Mouse (Mus musculus) brain, adult 2 months (tissue): Measurements from ENCODE around the gene Pcsk2.
A peak's percentile ranks its signal among the peaks of the same experiment; 100 is the strongest.

Experiments
- DNase-seq: peaks from one replicate; pipeline ENCODE4 v3.0.0; 2011; ENCODE audit warnings: low read depth, low spot score

Gene Pcsk2

DNA sequence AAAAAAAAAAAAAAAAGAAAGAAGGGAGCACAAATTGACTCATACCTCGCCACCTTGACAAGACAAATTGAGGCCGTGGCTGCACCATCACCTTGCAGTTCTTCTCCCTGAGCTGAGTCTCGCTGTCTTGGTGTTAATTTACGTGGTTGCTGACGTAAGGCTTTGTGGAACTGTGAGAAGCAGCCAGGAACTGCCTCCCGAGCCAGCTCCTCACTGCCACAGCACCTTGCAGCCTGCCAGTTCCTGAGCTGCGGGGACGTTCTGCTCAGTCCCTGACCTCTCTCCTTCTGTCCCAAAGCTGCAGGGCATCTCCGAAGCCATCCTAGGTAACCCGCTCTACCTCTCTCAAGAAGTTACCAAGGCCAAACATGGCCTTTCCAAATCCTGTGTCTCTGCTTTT is 186.5 kb downstream of the Pcsk2 start:
- peak; percentile 88 for DNase-seq

DNA sequence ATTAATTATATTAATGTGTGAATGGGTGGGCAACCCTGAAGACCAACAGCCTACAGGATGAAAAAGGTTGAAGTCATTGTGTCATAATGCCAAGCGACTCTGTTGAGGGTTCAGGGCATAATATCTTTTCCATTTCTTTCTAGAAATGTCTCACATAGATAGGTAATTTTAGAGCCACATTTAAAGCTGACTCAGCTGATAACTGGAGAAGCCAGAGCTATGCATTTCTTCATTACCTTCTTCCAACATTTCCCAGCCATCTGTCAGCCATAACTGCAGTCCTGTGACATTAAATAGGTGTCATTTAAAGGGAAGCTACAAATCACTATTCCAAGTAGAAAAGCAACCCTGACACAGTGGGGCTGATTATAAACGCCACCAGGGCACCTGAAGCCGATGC is 189.5 kb downstream of the Pcsk2 start:
- DNase-seq, result no peak

DNA sequence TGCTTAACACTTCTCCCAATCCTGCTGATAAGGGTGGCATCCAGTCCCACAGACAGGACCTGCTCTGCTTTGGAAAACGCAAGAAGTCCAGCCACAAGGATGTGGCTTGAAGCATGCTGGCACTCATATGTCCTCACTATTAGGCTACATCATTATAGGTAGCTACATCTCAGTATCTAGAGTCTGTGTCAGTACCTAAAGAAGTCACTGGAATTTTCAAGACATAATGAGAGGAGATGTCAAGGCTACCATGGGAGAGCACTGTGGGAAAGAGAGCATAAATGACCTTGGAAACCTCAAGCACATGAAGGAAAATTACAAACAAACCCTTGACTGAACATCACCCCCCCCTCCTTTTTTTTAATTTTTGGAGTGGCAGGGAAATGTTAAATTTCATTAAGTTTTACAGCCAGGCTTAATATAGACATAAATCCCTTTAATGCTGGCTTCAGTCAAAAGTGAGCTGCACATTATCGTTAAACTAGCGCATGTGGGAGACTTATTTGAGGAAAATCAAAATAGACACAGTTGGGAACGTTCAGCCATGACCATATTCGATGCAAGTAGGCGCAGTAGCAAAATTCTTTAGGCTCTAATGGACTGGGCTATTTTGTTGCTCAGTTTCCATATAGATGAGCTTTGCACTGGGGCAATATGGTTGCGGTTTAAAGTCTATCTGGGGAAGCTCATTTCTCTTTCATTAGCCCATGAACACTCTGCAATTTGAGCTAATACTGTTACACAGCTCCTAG is 193.7 kb downstream of the Pcsk2 start:
- DNase-seq, result no peak

DNA sequence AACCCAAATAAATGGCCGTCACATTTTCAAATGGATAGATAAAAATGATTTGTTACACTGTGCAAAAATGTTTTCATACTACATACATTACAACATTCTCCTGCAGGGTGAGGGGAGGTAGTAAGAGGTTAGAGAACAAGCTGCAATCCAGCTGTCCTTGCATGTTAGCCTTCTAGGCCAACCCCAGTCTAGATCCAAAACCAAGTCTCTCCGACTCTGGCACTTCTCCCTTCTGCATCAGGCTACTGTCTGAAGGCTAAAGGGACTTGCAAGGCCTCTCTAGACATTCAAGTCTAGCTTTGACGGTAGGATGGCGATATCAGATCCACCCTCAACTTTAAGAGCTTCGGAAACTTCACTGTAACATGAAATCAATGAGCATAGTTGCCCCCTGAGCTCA is 196.5 kb downstream of the Pcsk2 start:
- no peak for DNase-seq

DNA sequence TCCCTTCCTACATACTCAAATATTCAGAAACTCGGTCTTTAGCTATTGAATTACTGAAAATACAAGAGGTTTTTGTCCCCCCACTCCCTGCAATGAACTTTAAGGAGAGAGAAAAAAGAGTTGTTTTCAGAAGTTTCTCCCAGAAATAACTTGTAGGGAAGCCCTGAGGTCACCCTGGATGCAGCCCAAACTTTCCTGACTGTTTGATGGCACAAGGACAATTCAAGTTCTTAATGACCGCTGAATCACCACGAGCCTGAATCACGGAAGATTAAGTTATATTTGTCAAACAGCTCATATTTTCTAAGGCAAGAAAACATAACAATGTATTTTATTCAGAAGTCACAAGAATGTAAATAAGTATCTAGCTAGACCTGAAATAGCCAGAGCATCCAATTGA is 197.1 kb downstream of the Pcsk2 start:
- DNase-seq, result no peak

DNA sequence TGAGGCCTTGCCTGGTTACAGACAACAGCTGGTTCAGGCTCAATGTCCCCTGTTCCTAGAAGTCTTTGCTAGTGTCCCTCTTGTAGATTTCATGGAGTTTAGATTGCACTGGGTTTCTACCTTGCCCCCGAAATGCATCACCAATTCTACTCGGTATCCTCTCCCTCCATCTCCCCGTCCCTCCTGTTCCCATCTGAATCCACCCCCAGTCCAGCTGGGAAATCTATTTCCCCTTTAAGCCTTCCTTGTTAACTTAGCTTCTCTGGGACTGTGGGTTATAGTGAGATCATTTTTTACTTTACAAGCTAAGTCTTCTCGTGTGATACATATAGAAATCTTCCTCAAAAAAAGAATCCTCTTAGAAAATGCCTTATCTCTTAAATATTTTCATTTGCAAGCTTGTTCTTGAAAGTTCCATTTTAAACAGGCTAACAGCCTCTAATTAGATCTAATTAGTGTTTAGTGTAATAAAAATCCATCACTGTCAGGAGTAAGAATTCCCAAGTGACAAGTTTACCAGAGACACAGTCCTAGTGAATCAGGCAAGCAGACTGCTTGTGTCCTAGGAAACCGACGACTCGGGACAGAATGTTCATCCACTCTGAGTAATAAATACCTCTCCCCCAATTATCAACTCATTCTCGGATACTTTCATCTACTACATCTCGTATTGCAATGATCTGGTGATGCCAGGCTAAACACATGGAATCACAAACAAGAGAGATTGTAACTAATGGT is 206.3 kb downstream of the Pcsk2 start:
- DNase-seq, result peak; percentile 73

DNA sequence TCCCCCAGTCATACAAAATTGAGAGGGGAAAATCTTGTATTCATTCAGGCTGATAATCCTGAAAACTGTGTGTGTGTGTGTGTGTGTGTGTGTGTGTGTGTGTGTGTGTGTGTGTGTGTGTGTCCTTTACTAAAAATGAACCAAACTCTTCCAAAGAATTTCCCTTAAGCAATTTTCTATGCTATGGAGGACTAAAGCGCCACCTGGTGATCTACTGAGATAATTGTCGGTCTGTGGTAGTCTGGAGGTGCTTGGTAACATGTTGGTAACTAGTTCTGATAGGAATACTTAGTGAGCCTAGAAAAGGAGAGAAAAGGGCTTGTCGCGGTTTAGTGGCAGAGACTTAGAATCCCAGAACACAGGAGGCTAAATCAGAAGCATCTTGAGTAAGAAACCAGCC is 230.5 kb downstream of the Pcsk2 start:
- DNase-seq, result peak; percentile 80

DNA sequence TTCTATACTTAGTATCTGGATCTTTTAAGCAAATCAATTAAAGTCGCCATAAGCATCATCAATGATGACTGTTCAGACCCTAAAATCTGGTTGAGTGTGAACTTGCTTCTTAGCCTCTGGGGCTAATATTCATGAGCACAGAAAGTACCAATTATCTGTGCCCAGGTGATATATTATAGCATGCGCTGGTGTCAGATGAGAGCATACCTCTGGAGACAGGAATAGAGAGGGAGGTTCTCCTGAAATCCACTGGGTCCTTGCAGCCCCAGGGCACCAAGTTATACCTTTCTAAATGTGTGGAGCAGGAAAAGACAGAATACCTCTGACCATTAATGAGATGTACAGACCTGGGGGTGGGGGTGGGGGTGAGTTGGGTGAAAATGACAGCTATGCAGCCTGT is 234.4 kb downstream of the Pcsk2 start:
- no peak for DNase-seq

DNA sequence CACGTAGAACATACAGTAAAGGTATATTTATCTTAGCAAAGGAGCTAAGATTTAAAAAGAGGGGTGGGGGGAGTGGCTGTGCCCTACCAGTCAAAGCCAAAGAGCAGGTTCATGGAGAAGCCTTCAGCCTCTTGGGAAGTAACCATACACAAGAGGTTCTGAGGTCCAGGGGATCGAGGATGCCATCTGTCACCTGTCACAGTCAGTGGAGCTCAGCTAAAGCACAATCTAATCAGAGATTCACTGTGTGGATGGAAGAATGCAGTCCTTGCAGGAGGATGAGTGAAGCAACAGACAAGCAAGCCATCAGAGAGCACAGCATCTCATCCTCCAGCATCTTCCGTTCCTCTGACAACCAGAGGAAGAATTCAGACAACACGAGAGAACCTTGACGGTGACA is 244.0 kb downstream of the Pcsk2 start:
- peak; percentile 58 for DNase-seq

DNA sequence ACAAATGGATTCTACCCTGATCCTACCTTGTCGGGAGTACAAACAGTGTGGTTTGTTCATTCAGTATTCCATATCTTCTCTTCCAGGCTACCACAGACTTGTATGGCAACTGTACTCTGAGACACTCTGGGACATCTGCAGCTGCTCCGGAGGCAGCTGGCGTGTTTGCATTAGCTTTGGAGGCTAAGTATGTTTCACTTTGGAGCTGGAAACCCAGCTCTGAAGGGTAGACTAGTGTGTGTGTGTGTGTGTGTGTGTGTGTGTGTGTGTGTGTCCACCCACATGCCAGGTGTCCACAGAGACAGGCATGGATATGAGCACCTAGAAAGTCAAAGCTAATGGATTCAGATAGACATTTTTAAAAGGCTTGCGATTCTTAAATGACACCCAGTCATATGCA is 249.9 kb downstream of the Pcsk2 start:
- peak; percentile 77 for DNase-seq

DNA sequence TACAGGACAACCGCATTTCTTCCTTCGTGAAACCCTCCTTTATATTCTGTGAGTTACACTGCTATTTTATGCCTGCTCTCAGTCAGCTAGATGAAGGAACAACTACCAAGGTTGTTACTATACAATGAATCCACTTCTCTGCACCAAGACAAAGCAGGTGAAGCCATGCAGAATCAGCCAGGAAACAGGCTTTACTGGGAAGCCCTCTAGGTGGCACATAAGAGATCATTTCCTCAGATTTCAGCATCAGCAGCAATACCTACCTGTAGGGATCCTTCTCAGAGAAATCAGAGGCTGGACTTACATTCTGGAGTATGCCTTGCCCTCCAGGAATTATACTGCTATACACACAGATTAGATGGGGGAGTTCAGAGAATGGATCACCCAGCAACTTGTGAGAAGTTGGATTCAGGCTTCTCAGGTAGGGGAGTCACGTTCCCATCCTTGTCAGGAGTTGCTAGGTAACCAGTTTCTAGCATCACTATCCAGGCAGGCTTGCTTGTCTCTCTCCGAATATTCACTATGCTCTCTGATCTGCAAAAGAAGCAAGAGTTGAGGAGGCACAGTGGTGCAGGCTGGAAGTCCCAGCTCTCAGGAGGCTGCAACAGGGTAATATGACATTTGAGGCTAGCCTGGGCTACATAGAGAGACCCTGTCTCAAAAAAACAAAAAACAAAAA is 250.5 kb downstream of the Pcsk2 start:
- DNase-seq, result peak; percentile 42

DNA sequence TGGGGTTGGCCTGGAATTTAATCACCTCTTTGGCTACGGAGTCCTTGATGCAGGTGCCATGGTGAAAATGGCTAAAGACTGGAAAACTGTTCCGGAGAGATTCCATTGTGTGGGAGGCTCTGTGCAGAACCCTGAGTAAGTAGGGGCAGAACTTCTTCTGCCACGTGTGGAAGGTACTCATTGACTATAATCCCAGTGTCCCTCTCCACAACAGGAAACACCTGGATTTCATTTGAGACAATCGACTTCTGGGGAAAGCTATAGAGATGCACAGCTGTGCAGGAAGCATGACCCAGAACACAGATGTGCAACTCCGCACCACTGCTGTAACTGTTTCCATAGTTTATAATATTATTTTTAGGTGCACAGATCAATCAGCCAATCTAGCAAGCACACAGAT is 255.1 kb downstream of the Pcsk2 start:
- no peak for DNase-seq

DNA sequence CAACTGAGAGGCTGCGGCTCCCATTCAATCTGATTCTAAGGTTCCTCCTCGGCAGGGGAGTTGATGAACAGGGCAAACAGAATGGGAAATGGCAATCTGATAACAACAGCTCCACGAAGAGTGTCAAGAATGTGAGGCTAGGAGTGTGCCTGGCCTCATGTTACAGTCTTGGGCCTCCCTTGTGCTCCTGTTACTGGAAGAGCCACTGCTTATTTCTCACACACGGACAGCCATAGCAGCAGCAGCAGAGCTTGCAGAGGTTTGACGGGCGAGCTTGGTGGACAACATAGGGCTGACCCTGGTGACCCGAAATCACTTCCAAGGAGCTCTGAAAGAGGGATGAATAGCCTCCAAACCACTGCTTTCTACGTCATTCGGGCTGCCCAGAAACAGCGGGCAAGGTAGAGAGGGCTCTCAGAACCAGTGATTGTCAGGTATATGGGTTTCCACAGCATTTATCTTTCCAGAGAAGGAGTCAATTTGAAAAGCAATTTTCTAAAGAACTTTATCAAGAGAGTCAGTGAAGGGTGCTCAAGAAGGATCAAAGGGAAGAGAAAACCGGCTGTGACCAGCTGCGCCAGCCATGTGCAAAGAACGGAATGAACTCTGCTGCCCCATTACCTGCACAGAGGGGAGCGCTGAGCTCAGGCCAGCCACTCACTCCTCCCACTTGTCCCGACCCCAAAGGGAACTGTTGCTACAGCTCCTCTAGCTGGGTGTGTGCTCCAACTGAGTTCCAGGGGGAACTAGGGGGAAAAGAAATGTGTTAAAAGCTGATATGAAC is 260.4 kb downstream of the Pcsk2 start:
- no peak for DNase-seq

DNA sequence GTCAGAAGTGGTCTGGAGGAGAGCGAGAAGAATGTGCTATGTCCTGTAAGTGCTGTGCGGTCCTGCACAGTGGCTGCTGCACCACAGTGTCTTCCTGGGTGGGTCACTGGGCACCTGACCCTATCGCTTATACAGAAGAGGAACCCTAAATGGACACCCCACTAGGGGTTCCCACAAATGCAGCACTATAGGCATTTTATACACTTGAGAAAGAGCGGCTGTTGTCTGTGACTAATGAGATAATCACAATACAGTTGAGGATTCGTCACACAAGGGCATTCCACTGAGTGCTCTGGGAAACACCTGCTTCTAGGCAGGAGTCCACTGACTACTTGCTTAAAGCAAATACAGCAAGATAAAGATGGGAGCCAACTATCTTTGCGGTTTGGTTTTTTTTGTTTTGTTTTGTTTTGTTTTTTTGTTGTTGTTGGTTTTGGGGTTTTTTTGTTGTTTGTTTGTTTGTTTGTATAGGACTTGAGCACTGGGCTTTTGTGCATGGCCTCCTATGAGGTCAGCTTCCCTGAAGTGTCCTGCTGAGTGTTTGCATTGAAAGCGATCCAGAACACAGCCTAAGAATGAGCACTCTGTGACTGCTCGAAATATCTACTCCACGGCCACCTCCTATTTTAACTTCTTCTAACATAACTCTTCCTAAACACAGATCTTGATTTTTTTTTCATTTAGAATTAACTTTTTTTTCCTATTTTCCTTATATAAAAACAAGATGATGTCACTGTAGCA is 261.1 kb downstream of the Pcsk2 start:
- DNase-seq, result no peak

DNA sequence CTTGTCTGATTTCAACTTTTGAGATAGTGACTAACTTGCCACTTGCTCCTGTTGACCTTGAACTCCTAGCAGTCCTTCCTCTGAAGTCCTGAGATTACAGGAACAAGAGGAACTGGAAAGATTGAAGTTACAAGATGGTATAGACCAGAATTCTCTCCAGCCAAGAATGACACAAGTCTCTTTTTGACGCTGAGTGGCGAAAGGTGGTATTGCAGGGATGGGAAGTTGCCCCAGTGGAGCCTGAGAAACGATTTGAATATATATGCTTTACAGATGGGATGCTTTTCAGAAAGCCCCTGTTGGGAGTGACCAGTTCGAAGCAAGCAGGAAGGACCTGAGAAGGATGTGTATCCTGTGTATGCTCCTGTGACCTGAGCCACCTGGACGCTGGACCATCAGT is 262.8 kb downstream of the Pcsk2 start:
- DNase-seq, result peak; percentile 23

DNA sequence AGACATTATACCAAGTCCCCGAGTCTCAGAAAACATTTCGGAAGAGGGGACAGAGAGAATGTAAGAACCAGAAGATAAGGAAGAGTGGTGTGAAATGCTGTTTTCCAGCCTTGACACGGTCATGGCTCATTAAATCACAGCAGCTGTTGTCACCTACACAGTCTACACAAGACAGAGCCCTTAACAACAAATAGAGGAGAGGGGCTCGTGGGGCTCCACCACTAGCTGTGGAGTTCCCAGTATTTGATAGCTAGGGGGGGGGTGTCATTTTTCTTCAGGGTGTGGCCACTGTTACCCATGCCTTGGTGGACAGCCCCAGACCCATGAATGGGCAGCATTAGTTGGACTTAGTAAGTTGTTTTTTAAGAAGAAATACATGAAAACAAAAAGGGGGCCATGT is 266.3 kb downstream of the Pcsk2 start:
- DNase-seq, result no peak

DNA sequence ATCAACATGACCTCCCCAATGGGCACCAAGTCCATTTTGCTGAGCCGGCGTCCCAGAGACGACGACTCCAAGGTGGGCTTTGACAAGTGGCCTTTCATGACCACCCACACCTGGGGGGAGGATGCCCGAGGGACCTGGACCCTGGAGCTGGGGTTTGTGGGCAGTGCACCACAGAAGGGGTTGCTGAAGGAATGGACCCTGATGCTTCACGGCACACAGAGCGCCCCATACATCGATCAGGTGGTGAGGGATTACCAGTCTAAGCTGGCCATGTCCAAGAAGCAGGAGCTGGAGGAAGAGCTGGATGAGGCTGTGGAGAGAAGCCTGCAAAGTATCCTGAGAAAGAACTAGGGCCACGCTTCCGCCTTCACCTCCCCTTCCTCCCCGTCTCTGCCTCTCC is 267.5 kb downstream of the Pcsk2 start:
- DNase-seq, result no peak

DNA sequence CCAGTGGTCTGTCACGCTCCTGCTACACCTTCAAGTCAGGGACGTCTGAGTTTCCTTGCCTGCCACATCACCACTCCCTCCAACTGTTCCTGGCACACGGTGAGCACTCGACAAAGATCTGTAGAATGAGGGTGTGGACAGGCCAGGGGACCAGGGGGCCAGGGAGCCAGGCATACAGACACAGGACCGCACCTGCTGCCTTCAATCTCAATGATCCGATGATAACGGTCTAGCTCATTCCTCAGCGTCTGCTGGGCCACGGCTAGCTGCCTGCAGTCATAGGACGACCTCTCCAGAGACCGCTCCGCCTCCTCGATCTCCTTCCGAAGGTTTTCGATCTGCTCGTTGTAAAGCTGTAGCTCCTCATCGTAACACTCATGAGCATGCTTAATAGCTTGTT is 285.7 kb downstream of the Pcsk2 start:
- no peak for DNase-seq

DNA sequence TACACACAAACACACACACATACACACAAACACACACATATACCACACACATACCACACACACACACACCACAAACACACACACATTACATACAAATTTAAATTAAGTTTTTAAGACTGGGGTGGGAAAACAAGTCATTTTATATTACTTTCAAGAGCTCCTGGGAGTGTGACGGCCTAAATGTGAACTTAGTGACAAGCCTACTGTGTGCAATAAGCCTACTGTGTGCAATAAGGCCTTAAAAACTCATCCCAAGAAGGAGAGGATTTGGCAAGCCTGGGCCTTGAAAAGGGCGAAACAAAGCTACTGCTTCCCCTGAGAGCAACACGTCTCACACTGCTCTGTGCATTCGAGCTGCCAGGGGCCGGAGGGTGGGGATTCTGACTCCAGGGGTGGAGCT is 286.8 kb downstream of the Pcsk2 start:
- DNase-seq, result no peak

DNA sequence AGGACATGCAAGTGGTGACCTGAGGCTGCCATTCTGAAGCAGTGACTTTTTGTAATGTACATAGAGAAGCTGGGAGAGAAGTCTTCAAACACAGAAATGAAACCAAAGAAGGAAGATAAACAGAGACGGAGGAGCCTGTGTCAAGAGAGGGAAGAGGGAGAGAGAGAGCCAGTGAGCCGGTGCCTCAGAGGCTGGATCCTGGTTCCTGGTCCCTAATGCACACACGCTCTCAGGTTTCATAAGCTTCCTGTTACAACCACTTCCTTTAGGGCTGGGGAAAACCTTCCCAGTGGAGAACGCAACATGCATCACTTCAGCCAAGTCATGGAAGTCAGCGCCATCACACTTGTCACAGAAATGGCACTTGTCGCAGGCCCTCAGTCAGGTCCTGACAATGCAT is 288.1 kb downstream of the Pcsk2 start:
- DNase-seq, result no peak

DNA sequence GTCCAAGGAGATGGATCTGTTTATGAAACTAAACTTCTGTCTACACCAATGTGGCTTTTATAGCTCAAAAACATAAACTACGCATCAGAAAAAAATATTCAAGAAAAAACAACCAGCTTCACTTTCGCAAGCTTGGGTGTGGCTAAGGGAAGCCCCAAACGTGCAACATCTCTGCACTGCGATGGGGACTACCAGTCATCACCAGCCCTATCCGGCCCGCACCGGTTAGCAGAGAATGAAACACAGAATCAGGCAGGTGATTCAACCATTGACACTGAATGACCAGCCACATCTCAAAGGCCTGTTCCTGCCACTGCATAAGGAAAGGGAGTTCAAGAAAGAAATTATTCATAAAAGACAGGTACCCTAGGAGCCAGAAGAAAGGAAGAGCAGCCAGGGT is 289.9 kb downstream of the Pcsk2 start:
- DNase-seq, result no peak
